Mouse (Mus musculus) liver, embryonic 13.5 days (tissue): ENCODE data around the gene Mecr. TPM values are rescaled to one million over a fixed set of nuclear protein-coding genes. Genes with fewer than 3 reads are reported as not detected.
A peak's percentile ranks its signal among the peaks of the same experiment; 100 is the strongest.

Experiments
- ATAC-seq: fragments of 200-750 bp; cut with Nextera tagmentation; 2 replicates; pipeline ENCODE4 v1.8.0; 2017; ENCODE audit warnings: low read depth, mild to moderate bottlenecking, moderate number of reproducible peaks, moderate library complexity
- DNase-seq: peaks from one replicate; pipeline ENCODE4 v3.0.0; 2022
- H3K27ac ChIP-seq: fragments of 300-500 bp; sonication (generic); 2 replicates; pipeline ENCODE4 v1.5.1; 2015; ENCODE audit warnings: moderate library complexity, mild to moderate bottlenecking, inconsistent platforms
- H3K27me3 ChIP-seq: fragments of 300-500 bp; sonication (generic); 2 replicates; pipeline ENCODE4 v1.6.1; 2015; ENCODE audit warnings: mild to moderate bottlenecking, inconsistent platforms
- H3K36me3 ChIP-seq: fragments of 300-500 bp; sonication (generic); 2 replicates; pipeline ENCODE4 v1.6.1; 2015; ENCODE audit warnings: mild to moderate bottlenecking, inconsistent platforms
- H3K4me1 ChIP-seq: fragments of 300-500 bp; sonication (generic); replicated peaks from 2 replicates; pipeline ENCODE4 v1.6.1; 2015; ENCODE audit warnings: inconsistent platforms
- H3K4me2 ChIP-seq: fragments of 300-500 bp; sonication (generic); 2 replicates; pipeline ENCODE4 v1.6.1; 2015; ENCODE audit warnings: inconsistent platforms, mild to moderate bottlenecking, moderate library complexity
- H3K4me3 ChIP-seq: fragments of 300-500 bp; sonication (generic); replicated peaks from 2 replicates; pipeline ENCODE4 v1.5.1; 2015; ENCODE audit warnings: mild to moderate bottlenecking, inconsistent platforms
- H3K9ac ChIP-seq: fragments of 300-500 bp; sonication (generic); 2 replicates; pipeline ENCODE4 v1.6.1; 2015; ENCODE audit warnings: mild to moderate bottlenecking, inconsistent platforms
- H3K9me3 ChIP-seq: fragments of 300-500 bp; sonication (generic); replicated peaks from 2 replicates; pipeline ENCODE4 v1.6.1; 2016; ENCODE audit warnings: inconsistent platforms
- WGBS: fragments of 180-500 bp; shearing (Covaris S2); methylation state at CpG from one replicate; pipeline ENCODE4 v1.1.7; 2015; ENCODE audit not compliant: insufficient replicate concordance; 5-methylcytosine and 5-hydroxymethylcytosine counted together
- polyA plus RNA-seq: library from polyadenylated mRNA; unstranded; fragments of >200 nt; fragmentation: Nextera tagmentation; extraction: Ambion mirVana; gene quantifications from 2 replicates; pipeline ENCODE4 v1.2.1, GENCODE M21; 2015

The Mecr gene
- polyA plus RNA-seq, 1 experiment from 2014 or later = 39.6 TPM

DNA sequence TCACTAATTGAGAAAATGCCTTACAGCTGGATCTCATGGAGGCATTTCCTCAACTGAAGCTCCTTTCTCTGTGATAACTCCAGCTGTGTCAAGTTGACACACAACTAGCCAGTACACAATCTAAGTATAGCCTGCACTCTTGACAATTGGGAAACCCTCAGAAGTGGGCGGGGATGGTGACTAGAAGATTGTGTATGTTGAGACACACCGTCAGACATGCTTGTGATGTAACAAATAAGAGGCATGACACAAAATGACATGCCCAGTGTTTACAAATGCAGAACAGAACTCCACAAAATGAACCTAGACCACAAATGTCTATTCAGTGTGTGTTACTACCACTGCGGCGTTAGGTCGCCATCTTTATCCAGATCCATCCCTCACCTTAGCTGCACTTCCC, 53.8 kb downstream of the Mecr start:
- H3K9ac ChIP-seq = no peak overlapping the region
- no peaks in the 10 kb centered on the region for H3K9me3 ChIP-seq
- no peaks in the 10 kb centered on the region; the same call in 1 of the 2 replicates for H3K4me1 ChIP-seq
- ATAC-seq (no peak), DNase-seq (no peak)
- no peaks in the 10 kb centered on the region for H3K27me3 ChIP-seq
- WGBS = 91% methylated on average over 5 of the region's 5 CpGs
- peaks cover 83% of the 10 kb centered on the region for H3K36me3 ChIP-seq
- no peak overlapping the region for H3K27ac ChIP-seq
- no peak overlapping the region for H3K4me3 ChIP-seq
- H3K4me2 ChIP-seq = no peak overlapping the region

DNA sequence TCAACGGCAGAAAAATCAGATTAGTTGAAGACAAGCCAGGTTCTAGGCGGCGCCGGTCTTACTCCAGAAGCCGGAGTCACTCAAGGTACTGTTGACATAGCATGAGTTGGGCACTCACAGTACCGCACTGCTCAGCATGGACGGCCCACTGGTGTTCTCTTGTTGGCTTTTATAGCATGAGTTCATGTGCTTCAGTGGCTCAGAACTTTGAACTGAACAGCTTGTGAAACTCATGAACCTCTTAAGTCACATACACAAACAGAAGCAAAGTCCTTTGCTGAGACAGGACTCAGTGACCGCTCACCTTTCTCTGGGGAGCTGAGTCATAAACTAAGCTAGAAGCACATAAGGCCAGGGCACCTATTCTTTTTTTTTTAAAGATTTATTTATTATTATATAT, 54.5 kb downstream of the Mecr start:
- WGBS = 91% methylated on average over 8 of the region's 8 CpGs
- peak; percentile 29; the same call in 1 of the 2 replicates for ATAC-seq

DNA sequence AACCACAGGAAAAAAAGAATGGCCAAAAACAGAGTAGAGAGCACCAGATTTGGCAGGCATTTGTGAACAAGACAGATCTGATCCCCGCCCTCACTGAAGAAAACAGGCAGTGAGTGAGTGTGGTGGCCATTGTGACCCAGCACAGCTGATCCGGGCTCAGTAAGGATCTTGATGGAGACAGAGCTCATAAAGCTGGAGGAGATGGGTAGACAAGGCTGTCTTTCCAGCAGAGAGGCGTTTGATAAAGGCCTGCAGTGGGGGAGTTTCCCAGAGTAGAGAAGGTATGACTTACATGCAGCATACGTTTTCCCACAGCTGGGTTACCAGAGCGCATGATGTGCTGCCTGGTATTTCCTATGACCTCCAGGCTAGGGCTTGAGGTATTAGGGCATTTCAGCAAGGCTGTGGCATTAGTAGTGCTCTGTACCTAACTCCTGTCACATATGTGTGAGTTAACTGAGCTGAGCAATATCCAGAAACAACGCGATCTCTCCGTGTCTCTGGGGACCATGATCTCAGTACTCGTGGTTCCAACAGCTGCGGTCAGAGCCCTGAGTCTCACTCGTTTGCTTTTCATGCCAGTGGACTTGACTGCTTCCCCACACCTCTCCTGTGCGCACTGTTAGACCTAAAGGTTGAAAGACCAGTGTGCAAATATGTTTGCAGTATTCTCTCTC, 55.4 kb downstream of the Mecr start:
- DNase-seq = no peak
- Histone ChIP-seq H3K27ac (no peak overlapping the region), H3K36me3 (peaks cover 78% of the 10 kb centered on the region), H3K4me3 (no peak overlapping the region), H3K27me3 (no peaks in the 10 kb centered on the region), H3K4me1 (no peaks in the 10 kb centered on the region; the same call in 1 of the 2 replicates), H3K9me3 (no peaks in the 10 kb centered on the region), H3K4me2 (no peak overlapping the region), H3K9ac (no peak overlapping the region)
- no peak for ATAC-seq
- whole genome bisulfite sequencing = 90% methylated on average over 12 of the region's 12 CpGs

More for the DNA sequence above, 54.5 kb downstream of the Mecr start:
- peaks cover 83% of the 10 kb centered on the region for H3K36me3 ChIP-seq
- H3K27me3 ChIP-seq = no peaks in the 10 kb centered on the region
- DNase-seq = no peak
- no peak overlapping the region for H3K27ac ChIP-seq
- H3K9ac ChIP-seq = no peak overlapping the region
- no peak overlapping the region for H3K4me3 ChIP-seq
- no peaks in the 10 kb centered on the region; the same call in 1 of the 2 replicates for H3K4me1 ChIP-seq
- no peak overlapping the region for H3K4me2 ChIP-seq
- no peaks in the 10 kb centered on the region for H3K9me3 ChIP-seq

DNA sequence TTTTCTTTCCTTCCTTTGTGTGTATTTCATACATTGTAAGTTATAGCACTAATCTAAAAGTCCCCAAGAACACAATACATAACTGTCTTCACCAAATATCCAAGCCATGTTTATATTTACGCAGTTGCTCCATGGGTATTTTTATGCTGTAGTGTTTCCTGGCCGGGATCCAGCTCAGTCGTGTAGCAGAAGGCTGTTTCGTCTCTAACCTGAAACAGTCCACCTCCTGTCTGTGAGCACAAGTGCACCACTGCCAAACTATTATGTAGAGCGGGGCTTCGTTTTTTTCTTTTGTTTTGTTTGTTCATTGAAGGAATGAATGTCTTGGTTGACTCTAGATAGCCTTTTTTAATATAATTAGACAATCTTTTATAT, 55.9 kb downstream of the Mecr start:
- DNase-seq = no peak
- Histone ChIP-seq H3K27me3 (no peaks in the 10 kb centered on the region), H3K9me3 (no peaks in the 10 kb centered on the region), H3K4me3 (no peak overlapping the region), H3K4me1 (no peaks in the 10 kb centered on the region; the same call in 1 of the 2 replicates), H3K4me2 (no peak overlapping the region), H3K27ac (no peak overlapping the region), H3K9ac (no peak overlapping the region), H3K36me3 (peaks cover 78% of the 10 kb centered on the region)
- no peak for ATAC-seq
- WGBS = 93% methylated on average over 6 of the region's 6 CpGs

DNA sequence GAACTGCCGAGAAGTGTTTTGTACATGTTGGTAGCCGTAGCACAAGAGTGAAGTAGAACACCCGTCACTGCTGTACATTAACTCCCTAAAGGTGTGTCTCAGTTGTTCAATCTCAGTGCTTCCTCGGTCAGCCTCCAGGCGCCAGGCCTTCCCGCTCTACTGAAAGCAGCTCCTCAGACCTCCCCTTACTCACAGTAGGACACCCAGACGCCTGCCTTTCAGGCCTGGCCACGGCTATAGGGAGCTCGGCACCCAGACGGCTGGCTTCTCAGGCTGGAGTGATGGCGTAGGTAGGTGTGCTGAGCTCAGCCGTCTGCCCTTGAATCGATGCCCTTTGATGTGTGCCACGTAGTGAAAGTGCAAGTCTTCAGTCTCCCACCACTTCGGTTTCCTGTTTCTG, 57.8 kb downstream of the Mecr start:
- no peak overlapping the region for H3K4me2 ChIP-seq
- DNase-seq (no peak), ATAC-seq (no peak)
- H3K9ac ChIP-seq = no peak overlapping the region
- H3K9me3 ChIP-seq = no peaks in the 10 kb centered on the region
- no peak overlapping the region for H3K4me3 ChIP-seq
- WGBS = 92% methylated on average over 15 of the region's 15 CpGs
- no peaks in the 10 kb centered on the region for H3K27me3 ChIP-seq
- no peaks in the 10 kb centered on the region; the same call in 1 of the 2 replicates for H3K4me1 ChIP-seq
- peaks cover 82% of the 10 kb centered on the region for H3K36me3 ChIP-seq
- no peak overlapping the region for H3K27ac ChIP-seq

DNA sequence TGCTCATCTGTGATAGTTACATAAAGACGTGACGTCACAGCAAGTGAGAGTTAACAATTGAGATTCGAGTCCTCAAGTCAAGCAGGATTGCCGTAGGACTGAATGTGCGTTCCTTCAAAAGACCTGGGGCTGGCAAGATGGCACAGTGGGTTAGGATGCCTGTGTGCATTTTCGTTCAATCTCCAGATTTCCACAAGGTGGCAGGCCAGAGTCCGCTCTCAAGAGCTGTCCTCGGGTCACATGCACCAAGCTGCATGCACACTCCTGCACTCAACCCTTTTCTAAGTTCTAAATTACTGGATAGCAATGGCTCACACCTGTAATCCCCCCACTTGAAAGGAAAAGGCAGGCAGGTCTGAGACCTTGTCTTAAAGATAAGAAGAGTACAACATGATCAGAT, 61.2 kb downstream of the Mecr start:
- Histone ChIP-seq H3K9ac (no peak overlapping the region), H3K4me2 (no peak overlapping the region), H3K4me1 (no peaks in the 10 kb centered on the region), H3K9me3 (no peaks in the 10 kb centered on the region; the same call in 1 of the 2 replicates), H3K4me3 (no peak overlapping the region), H3K36me3 (peaks cover 61% of the 10 kb centered on the region), H3K27me3 (no peaks in the 10 kb centered on the region), H3K27ac (no peak overlapping the region)
- DNase-seq (no peak), ATAC-seq (0 out of 2 replicates have a peak, but pooled peaks have one; percentile 40)
- WGBS = 60% methylated on average over 8 of the region's 8 CpGs

DNA sequence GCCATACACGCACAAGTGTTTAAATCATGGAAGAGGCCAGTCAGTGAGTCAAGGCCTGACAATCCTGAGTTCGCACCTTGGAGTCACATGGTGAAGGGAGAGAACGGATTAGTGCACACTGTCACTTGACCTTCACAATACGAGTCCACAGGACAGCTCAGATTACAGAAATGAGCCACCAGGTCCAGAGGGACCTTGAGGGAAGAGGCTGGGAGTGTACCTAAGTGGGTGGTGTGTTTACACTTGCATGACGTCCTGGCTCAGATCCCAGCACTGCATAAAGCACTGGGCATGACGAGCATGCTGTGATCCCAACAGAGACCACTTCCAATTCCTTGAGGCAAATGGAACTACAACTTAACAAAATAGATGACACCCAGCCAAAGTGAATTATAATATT, 63.2 kb downstream of the Mecr start:
- no peak overlapping the region for H3K9ac ChIP-seq
- no peak overlapping the region for H3K4me3 ChIP-seq
- DNase-seq (no peak), ATAC-seq (no peak)
- no peak overlapping the region for H3K27ac ChIP-seq
- H3K27me3 ChIP-seq = peaks cover 17% of the 10 kb centered on the region
- peaks cover 10% of the 10 kb centered on the region for H3K4me1 ChIP-seq
- 75% methylated on average over 6 of the region's 6 CpGs for WGBS
- H3K9me3 ChIP-seq = no peaks in the 10 kb centered on the region; the same call in 1 of the 2 replicates
- H3K36me3 ChIP-seq = peaks cover 41% of the 10 kb centered on the region
- H3K4me2 ChIP-seq = no peak overlapping the region

DNA sequence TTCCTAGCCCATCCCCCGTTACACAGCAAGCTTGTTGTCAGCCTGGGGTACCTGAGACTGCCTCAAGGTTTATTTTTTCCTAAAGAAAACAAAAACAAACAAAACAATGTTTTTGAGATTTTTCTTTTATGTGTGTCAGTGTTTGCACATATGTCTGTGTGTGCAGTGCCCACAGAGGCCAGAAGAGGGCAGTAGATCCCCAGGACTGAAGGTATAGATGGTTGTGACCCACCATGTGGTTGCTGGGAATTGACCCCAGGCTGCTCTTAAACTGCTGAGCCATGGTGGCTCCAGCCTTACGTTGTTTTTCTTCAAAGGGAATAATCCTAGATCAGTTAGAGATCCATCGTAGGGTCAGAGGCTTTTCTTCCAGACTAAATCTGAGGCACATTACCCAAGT, 64.6 kb downstream of the Mecr start:
- Histone ChIP-seq H3K4me1 (peaks cover 10% of the 10 kb centered on the region), H3K36me3 (peaks cover 27% of the 10 kb centered on the region), H3K27ac (no peak overlapping the region), H3K4me2 (no peak overlapping the region), H3K4me3 (no peak overlapping the region), H3K27me3 (peaks cover 32% of the 10 kb centered on the region), H3K9me3 (no peaks in the 10 kb centered on the region; the same call in 1 of the 2 replicates), H3K9ac (no peak overlapping the region)
- no peak for ATAC-seq
- 88% methylated on average over 3 of the region's 3 CpGs for WGBS
- no peak for DNase-seq

DNA sequence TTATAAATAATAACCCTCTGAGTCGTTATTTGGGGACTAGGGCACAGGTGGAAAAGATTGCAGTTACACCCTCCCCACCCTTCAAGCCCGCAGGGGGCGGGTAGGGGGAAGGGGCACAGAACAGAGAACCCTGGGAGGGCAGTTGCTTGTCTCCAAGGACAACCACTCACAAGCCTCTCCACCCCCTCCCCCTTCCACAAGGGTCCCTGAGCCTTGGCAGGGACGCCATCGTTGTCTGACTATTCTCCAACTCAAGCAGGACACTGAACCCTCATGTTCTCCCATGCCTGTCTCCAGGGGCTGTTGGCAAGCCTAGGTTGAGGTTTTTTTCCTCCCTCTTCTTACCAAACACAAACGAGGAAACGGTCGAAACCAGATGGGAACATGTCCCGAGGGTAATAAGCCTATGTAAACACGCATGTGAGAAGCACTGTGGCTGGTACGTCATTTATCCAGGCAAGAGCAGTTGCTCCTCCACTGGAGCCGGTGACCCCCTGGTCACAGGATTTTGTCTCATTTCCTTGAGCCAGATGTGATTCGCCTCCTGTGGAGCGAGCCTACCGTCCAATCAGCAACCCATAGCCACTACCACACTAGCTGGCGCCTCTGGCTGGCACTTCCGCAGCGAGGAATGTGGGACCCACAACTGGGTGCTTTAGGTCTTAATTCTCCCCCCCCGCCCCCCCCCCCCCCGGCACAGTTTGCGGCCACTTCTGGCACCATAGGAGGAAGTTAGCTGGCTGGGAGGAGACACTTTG, 67.1 kb downstream of the Mecr start:
- no peak overlapping the region for H3K27ac ChIP-seq
- H3K27me3 ChIP-seq = peaks cover 57% of the 10 kb centered on the region
- H3K4me1 ChIP-seq = peaks cover 17% of the 10 kb centered on the region
- 15% methylated on average over 18 of the region's 21 CpGs for WGBS
- DNase-seq (no peak), ATAC-seq (no peak)
- H3K9me3 ChIP-seq = no peaks in the 10 kb centered on the region; the same call in 1 of the 2 replicates
- H3K4me3 ChIP-seq = no peak overlapping the region
- no peak overlapping the region for H3K9ac ChIP-seq
- H3K36me3 ChIP-seq = peaks cover 7% of the 10 kb centered on the region
- peak overlapping the region; percentile 33 for H3K4me2 ChIP-seq

DNA sequence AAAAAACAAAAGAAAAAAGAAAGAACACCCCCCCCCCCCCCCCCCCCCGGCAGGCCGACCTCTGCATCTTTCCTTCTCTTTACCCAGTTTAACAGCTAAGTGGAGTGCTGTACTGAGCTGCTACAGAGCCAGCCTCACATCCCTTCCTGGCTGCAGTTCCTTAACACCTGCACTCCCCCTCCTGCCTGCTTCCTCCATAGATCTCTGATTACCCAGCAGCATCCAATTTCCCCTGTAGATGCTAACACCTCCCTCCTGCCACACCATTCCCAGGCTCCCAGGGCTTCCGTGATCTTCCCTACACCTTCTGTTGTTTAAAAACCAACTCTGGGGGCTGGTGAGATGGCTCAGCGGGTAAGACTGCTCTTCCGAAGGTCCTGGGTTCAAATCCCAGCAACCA, 68.3 kb downstream of the Mecr start:
- no peaks in the 10 kb centered on the region; the same call in 1 of the 2 replicates for H3K9me3 ChIP-seq
- 0 out of 2 replicates have a peak, but pooled peaks cover 3% of the 10 kb centered on the region for H3K36me3 ChIP-seq
- H3K4me1 ChIP-seq = peaks cover 28% of the 10 kb centered on the region
- no peak overlapping the region for H3K27ac ChIP-seq
- H3K4me3 ChIP-seq = no peak overlapping the region
- no peak overlapping the region for H3K4me2 ChIP-seq
- DNase-seq (no peak), ATAC-seq (no peak)
- H3K27me3 ChIP-seq = peaks cover 68% of the 10 kb centered on the region
- WGBS = 32% methylated on average over 5 of the region's 5 CpGs
- no peak overlapping the region for H3K9ac ChIP-seq

DNA sequence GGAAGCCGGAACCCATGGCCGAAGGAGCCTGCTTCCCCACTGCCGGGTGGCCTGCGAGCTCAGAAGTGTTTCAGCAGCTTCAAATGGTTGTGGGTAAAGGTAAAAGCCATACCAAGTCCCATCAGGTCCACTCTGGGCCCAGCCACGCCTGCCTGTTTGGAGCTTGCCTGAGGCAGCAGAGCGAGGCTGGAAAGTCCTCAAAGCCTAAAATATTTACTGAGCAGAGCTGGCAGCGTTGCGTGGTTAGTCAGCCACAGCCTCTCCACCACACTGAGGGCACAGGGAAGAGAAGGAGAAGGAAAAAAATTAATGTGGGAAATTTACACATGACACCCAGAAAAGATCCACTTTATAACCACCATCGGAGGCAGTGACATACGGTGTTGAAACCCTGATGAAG, 70.3 kb downstream of the Mecr start:
- no peaks in the 10 kb centered on the region for H3K9me3 ChIP-seq
- no peak for ATAC-seq

More for the DNA sequence above, 70.3 kb downstream of the Mecr start:
- no peak overlapping the region for H3K27ac ChIP-seq
- H3K9ac ChIP-seq = no peak overlapping the region
- no peak overlapping the region for H3K4me2 ChIP-seq
- peaks cover 88% of the 10 kb centered on the region for H3K27me3 ChIP-seq
- H3K4me1 ChIP-seq = peaks cover 38% of the 10 kb centered on the region
- H3K36me3 ChIP-seq = no peaks in the 10 kb centered on the region
- 40% methylated on average over 10 of the region's 10 CpGs for WGBS
- no peak for DNase-seq
- no peak overlapping the region for H3K4me3 ChIP-seq
